Mouse (Mus musculus) ES-E14 (cell line): ENCODE results near the gene Prokr1. TPM values are rescaled to one million over a fixed set of nuclear protein-coding genes. Genes with fewer than 3 reads are reported as not detected.

Source experiments
- DNase-seq: peaks from one replicate; pipeline ENCODE4 v3.0.0-alpha.2; 2013; ENCODE audit warnings: low read depth, low spot score
- H3K27ac ChIP-seq: 2 replicates; pipeline ENCODE4 v1.5.1; 2012; ENCODE audit warnings: low read depth, mild to moderate bottlenecking, low read length, moderate library complexity, mixed read lengths; ENCODE audit not compliant: poor library complexity, insufficient read depth, severe bottlenecking
- H3K36me3 ChIP-seq: 2 replicates; pipeline ENCODE4 v1.6.1; 2012; ENCODE audit warnings: mild to moderate bottlenecking, low read length, moderate library complexity, mixed read lengths; ENCODE audit not compliant: control insufficient read depth, poor library complexity, insufficient read depth, severe bottlenecking
- H3K4me1 ChIP-seq, 2 experiments: fragments of 150-350 bp in 1 of 2; sonication (generic) in 1 of 2; 2 replicates each; pipeline ENCODE4 v1.6.1; 2012; ENCODE audit warnings: low read length in 2 of 2, mild to moderate bottlenecking in 1 of 2, mixed read lengths in 1 of 2; ENCODE audit not compliant: control insufficient read depth in 2 of 2, insufficient read depth in 2 of 2, poor library complexity in 1 of 2
- H3K4me3 ChIP-seq, 2 experiments: fragments of 150-350 bp in 1 of 2; sonication (generic) in 1 of 2; 2 replicates each; pipeline ENCODE4 v1.5.1; 2012; ENCODE audit warnings: low read length in 2 of 2, low read depth in 1 of 2, mild to moderate bottlenecking in 1 of 2, mixed read lengths in 1 of 2; ENCODE audit not compliant: insufficient read depth in 1 of 2, poor library complexity in 1 of 2, severe bottlenecking in 1 of 2
- H3K9ac ChIP-seq: 2 replicates; pipeline ENCODE4 v1.6.1; 2012; ENCODE audit warnings: low read depth, mild to moderate bottlenecking, low read length, mixed read lengths; ENCODE audit not compliant: poor library complexity, insufficient read depth, severe bottlenecking
- H3K9me3 ChIP-seq: fragments of 150-350 bp; sonication (generic); 2 replicates; pipeline ENCODE4 v1.6.1; 2012; ENCODE audit warnings: low read depth, mild to moderate bottlenecking, low read length; ENCODE audit not compliant: control insufficient read depth, insufficient read depth
- CHD2 ChIP-seq: IDR thresholded peaks from 2 replicates; pipeline ENCODE4 v1.6.1; 2014; ENCODE audit warnings: mild to moderate bottlenecking, low read depth, low read length, inconsistent platforms
- HCFC1 ChIP-seq: IDR thresholded peaks from 2 replicates; pipeline ENCODE4 v1.6.1; 2012; ENCODE audit warnings: low read length, inconsistent platforms, borderline replicate concordance; ENCODE audit not compliant: insufficient read depth
- MAFK ChIP-seq: IDR thresholded peaks from 2 replicates; pipeline ENCODE4 v1.6.1; 2014; ENCODE audit warnings: mild to moderate bottlenecking, low read depth, low read length, inconsistent platforms; ENCODE audit not compliant: insufficient read depth
- ZC3H11A ChIP-seq: IDR thresholded peaks from 2 replicates; pipeline ENCODE4 v1.6.1; 2012; ENCODE audit warnings: low read depth, mild to moderate bottlenecking, inconsistent platforms, low read length, borderline replicate concordance
- ZNF384 ChIP-seq: IDR thresholded peaks from 2 replicates; pipeline ENCODE4 v1.6.1; 2012; ENCODE audit warnings: low read depth, low read length, inconsistent platforms
- in situ Hi-C, 2 experiments: fragments of 600-800 bp; cut with MboI; formaldehyde crosslinking; loops; one replicate each; pipeline ENCODE4 v1.15.1; 2025; ENCODE audit warnings: low sequenced_read_pairs in 2 of 2, inconsistent platforms in 1 of 2; ENCODE audit not compliant: unreplicated experiment in 2 of 2
- total RNA-seq: library from RNA; depleted of rRNA; stranded (reverse); fragments of 300-350 nt; gene quantifications from 2 replicates; pipeline ENCODE4 v1.2.3, GENCODE M21; 2012

Gene Prokr1
- total RNA-seq, 1 experiment: 0.36 TPM

- H3K4me1 ChIP-seq: 0 out of 4 replicates have a peak, but pooled peaks cover 0 to 3% of the 10 kb centered on the region in 2 experiments
- no peak overlapping the region for H3K27ac ChIP-seq
- H3K9ac ChIP-seq: no peak overlapping the region
- H3K4me3 ChIP-seq: no peak overlapping the region
- no peaks in the 10 kb centered on the region for H3K36me3 ChIP-seq
- DNase-seq: no peak
- H3K9me3 ChIP-seq: no peaks in the 10 kb centered on the region
- TF ChIP-seq HCFC1: no peak
- TF ChIP-seq ZC3H11A: no peak
- TF ChIP-seq CHD2: no peak
- in situ Hi-C loops: no loop called here
Measured at GRCm38 (mm10) chr6:87583183-87583611, 7.3 kb downstream of the Prokr1 start.

- Histone ChIP-seq H3K9ac (no peak overlapping the region), H3K27ac (no peak overlapping the region), H3K9me3 (no peaks in the 10 kb centered on the region), H3K4me3 (no peak overlapping the region), H3K36me3 (no peaks in the 10 kb centered on the region), H3K4me1 (0 out of 4 replicates have a peak, but pooled peaks cover 0 to 3% of the 10 kb centered on the region in 2 experiments)
- DNase-seq: no peak
- in situ Hi-C loops: no loop called here
- TF ChIP-seq ZC3H11A (no peak), HCFC1 (no peak), ZNF384 (no peak), CHD2 (no peak), MAFK (no peak)
Measured at GRCm38 (mm10) chr6:87582456-87582855, 8.1 kb downstream of the Prokr1 start.

GRCm38 (mm10) chr6:87581581-87581980 lies 9.0 kb downstream of the Prokr1 start:
- no peaks in the 10 kb centered on the region for H3K9me3 ChIP-seq
- H3K27ac ChIP-seq: no peak overlapping the region
- in situ Hi-C loops: no loop called here
- peak overlapping the region; percentile 41 to 50; a peak in 1 of 4 replicates for H3K4me3 ChIP-seq
- no peaks in the 10 kb centered on the region for H3K36me3 ChIP-seq
- H3K9ac ChIP-seq: no peak overlapping the region
- H3K4me1 ChIP-seq: 0 out of 4 replicates have a peak, but pooled peaks cover 0 to 3% of the 10 kb centered on the region in 2 experiments
- no peak for TF ChIP-seq CHD2
- no peak for TF ChIP-seq ZNF384
- TF ChIP-seq ZC3H11A: no peak
- no peak for TF ChIP-seq HCFC1
- no peak for DNase-seq

GRCm38 (mm10) chr6:87581071-87581470 lies 9.5 kb downstream of the Prokr1 start:
- Histone ChIP-seq H3K9me3 (no peaks in the 10 kb centered on the region), H3K9ac (no peak overlapping the region), H3K27ac (no peak overlapping the region), H3K4me3 (peak overlapping the region in 1 of 2 experiments; percentile 41; a peak in 1 of 4 replicates), H3K36me3 (no peaks in the 10 kb centered on the region), H3K4me1 (0 out of 4 replicates have a peak, but pooled peaks cover 0 to 3% of the 10 kb centered on the region in 2 experiments)
- no peak for DNase-seq
- TF ChIP-seq ZNF384: no peak
- no peak for TF ChIP-seq ZC3H11A
- no peak for TF ChIP-seq MAFK
- no peak for TF ChIP-seq CHD2
- no peak for TF ChIP-seq HCFC1
- in situ Hi-C loops: no loop called here

- Histone ChIP-seq H3K4me1 (no peaks in the 10 kb centered on the region), H3K36me3 (no peaks in the 10 kb centered on the region), H3K27ac (no peak overlapping the region), H3K4me3 (no peak overlapping the region), H3K9ac (no peak overlapping the region), H3K9me3 (no peaks in the 10 kb centered on the region)
- in situ Hi-C loops: no loop called here
- DNase-seq: no peak
- TF ChIP-seq ZC3H11A (no peak), HCFC1 (no peak), MAFK (no peak), CHD2 (no peak), ZNF384 (no peak)
Measured at GRCm38 (mm10) chr6:87578247-87578646, 12.3 kb downstream of the Prokr1 start.
